Mouse (Mus musculus) kidney, postnatal 25 days (tissue): ENCODE measurements around the gene Rap1gap.

Experiments
- DNase-seq, 2 experiments: peaks; one replicate each; pipeline ENCODE4 v3.0.0; 2021; ENCODE audit warnings: mixed read lengths in 2 of 2

Rap1gap gene

DNA sequence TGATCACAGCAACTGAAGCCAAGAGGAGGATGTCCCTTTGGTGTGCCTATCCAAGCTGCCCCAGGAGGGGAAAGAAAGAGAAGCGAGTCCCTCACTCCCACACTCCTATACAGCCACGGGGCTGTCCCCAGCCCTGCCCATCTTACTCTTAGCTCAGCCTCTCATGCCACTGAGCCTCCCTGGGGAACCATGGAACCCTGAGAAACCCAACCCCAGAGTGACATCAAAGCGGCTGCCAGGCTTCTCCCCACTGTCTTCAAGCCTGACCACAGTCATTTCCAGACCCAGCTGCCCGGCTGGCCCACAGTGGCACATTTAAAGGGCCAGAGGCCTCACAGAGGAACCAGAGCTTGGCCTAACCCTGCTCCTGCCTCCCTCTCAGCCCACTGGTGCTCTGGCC is 84.2 kb downstream of the Rap1gap start:
- DNase-seq, result no peak

DNA sequence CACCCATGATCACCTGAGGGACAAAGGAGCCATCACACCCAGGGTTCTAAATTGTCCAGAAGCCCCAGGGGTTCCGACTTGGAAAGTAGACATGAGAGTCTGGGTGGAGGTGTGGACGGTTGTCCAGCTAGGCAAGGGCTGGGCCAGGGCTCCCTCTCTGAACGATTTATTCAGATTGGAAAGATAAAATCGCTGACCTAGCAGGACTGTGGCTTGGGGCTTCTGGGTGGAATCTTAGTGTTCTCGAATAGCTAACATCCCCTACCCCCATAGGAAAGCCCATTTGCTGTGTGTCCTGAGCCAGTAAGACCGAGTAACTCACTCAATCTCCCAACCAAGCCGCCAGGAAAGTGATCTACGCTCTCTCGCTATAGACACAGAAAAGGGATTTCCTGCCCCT is 85.2 kb downstream of the Rap1gap start:
- DNase-seq, result no peak

DNA sequence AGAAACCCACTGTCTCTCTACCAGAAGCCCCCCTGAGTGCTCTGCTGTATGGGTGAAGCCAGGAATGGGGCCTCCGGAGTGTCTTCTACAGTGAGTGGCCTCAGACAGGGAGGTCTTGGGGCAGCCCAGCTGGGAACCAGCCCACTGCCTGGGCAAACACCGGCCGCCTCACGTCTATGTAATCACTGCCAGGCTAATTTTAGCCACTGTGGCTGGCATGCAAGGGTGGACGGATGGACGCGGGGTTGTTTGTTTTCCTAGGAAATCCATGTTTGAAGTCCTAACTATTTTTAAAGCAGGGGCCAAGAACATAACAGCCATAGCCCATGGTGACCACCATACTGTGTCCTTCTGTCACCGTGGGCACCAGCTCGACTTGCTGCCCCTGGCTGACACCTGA is 85.6 kb downstream of the Rap1gap start:
- DNase-seq, result no peak

DNA sequence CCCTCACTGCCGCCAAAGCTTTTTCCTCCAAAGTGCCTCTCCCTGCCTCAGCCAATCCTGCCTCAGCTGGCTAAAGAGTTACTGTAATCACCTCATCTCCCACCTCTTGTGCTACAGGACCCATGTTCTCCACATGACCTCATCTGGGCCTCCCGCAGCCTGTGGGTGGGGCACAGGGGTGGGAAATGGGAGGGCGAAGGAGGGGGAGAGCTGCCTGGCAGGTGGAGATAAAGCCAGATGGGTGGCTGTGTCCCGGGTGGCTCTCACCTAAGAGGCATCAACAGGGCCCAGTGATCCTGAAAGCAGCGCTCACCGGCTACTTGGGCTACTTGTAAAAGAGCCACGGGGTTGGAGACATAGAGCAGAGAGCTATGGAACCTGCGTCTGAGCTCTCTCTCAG is 86.8 kb downstream of the Rap1gap start:
- no peak for DNase-seq

DNA sequence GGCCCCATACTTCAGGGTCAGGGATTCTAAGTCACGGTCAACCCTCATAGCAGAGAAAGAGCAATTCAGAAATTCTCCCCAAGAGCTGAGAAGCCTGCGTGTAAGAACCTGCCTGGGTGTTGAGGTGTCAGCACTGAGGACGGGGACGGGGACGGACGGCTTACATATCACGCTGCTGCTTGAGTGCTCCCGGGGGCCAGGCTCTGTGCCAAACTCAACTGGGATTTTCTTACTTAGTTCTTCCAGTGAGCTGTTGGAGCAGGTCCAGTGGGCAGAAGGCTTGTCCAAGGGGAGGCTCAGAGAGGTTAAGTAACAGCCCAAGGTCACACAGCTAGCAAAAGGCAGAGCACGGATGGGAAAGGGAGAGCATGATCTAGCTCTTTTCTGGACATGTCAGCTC is 87.2 kb downstream of the Rap1gap start:
- peak; percentile 86 to 89 for DNase-seq

DNA sequence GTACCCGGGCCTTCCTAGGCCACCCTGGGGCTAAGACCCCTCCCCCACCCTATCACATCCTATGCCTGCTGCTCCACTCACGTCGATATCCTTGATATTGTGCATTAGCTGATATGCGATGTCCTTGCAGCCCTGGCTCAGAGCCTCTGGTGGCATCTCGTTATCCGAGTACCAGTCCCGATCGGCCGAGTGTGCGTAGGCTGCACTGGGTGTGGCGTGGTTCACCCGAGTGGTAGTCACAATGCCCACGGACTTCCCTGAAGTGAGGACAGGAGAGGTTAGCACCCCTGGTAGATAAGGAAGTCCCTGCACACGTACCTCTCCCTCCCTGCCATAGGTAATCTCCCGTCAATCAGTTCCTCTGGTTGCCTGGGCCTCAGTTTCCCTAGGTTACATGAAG is 87.9 kb downstream of the Rap1gap start:
- no peak for DNase-seq

DNA sequence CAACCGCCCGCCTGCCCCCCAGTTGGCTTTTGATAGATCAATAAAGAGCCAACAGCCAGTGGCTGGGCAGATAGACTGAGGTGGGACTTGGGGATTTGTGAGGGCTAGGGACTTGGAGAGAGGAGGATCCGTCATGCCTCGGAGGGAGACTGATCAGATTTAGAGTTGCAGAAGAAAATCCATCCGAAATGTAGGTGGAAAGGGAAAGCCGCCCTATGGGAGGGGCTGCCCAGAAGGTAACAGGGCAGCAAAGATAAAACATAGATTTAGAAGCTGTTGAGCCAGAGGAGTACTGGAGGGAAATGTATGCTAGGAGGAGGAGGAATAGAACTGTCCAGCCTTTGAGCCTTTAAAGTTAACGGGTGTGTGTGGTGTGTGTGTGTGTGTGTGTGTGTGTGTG is 88.7 kb downstream of the Rap1gap start:
- DNase-seq, result no peak

DNA sequence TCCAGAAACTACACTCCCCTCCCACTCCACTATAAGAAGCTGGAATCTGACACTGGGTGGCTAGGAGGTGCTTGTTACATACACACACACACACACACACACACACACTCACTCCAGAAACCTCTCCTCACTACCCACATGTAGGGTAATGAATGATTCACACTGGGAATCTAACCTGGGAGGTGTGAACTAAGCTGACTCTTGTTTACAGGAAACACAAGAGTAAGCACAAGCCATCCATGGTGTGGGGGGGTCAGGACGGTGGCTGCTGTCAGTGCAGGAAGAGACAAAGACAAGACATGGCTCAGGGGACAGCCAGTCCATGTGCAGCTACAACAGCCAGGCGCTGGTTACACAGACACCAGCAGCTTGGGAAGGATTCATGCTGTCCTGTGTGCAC is 89.9 kb downstream of the Rap1gap start:
- DNase-seq, result peak; percentile 49 to 78

DNA sequence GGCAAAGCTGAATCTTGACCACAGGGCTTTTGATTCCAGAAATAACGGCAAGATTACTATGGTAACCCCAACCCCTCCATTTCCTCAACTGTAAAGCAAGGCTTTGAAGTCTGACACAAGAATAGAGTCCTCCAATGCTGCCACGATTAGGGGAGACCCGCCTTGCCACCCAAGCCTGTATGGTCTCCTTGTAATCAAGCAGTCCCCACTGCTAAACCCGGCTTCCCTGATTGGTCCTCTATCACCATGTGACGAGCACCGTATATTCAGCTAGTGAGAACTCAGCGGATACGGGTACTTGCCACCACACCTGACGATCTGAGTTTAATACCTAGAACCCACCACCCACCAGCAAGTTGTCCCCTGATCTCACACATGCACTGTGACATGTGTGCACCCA is 98.4 kb downstream of the Rap1gap start:
- no peak for DNase-seq

DNA sequence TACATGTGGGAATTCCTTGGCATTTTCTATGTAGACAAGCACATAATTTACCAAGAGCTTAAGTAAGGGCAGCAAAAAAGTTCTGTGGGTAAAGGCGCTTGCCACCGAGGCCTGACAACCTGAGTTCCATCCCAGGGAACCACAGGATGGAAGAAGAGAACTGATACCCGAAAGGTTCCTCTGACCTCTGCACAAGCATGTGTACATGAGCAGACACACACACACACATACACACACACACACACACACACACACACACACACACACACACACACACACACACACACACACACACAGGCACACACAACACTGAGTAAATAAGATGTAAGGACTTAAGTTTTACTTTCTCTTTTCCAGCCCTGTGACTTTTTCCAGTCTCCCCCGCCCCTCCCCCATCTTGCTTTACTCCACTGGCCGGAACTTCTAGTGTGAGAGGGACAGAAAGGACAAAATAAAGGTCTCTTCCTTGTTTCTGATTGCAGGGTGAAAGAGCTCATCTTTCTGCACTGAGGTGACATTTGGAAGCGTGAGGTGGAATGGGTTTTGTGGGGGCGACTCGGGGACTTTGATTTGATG is 99.5 kb downstream of the Rap1gap start:
- DNase-seq, result peak; percentile 68 to 72

DNA sequence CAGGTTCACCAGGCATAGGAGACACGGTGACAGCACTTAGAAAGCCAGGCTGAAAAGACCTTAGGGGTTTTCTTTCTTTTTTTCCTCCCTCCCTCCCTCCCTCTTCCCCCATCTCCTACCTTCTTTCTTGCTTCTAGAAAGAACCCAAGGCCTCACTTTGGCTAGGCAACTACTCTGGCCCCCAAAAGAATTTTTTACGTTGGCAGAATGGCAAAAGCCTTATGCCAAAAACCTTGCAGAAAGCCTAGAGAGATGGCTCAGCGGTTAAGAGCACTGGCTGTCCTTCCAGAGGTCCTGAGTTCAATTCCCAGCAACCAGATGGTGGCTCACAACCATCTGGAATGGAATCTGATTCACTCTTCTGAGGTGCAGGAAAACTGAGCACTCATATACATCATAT is 100.1 kb downstream of the Rap1gap start:
- no peak for DNase-seq

DNA sequence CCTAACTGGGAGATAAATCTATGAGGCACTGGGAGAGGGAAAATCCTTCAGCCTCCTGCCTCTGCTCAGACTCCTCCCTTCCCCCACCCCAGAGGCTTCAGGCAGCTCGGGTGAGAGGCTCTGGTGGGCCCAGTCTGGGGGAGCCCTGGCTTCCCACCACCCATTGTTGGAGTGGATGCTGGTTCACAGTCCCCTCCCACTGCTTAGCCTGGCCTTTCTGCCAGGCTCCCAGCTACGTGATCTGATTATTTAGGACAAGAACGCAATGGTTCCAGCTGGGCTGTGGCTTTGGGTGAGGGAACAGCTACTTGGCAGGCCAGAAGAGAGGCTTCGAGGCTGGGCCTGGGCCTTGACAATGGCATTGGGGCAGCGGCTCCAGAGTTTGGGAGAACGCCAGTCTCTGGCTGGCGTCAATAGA is 101.0 kb downstream of the Rap1gap start:
- DNase-seq, result no peak

DNA sequence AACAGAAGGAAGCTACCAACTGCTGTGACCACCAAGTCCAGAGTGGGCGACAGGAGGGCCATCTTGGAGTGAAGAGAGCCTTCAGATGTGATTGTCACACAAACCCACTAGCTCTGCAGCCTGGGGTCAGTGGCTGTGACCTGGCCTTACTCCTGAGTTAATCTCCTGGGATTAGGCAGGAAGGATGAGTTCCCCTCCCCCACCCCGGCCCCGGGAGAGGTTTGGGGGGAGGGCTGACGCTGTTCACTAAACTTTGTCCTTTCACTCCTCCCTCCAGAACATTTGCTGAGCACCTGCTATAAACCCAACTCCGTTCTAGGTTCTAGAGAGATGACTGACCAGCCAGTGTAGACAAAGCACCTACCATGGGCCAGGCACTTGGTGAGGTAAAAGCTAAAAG is 101.8 kb downstream of the Rap1gap start:
- peak; percentile 68 to 86 for DNase-seq

DNA sequence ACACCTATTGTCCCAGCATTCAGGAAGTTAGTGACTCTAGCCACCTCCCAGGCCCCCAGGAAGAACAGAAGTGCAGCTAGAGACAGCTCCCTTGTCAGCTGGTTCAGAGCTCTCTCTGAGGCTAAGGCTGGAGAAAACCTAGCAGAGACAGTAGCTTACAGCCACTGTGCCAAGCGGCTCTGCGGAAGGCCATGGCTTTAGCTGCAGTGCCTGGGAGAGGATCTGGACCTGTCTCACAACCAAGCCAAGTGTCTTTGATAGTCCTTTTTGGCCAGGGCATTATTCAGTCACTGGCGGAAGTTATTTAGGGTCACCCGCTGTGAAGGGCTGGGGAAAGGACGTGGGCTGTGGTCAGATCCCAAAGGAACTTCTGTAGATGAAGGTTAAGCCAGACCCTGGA is 103.9 kb downstream of the Rap1gap start:
- no peak for DNase-seq

DNA sequence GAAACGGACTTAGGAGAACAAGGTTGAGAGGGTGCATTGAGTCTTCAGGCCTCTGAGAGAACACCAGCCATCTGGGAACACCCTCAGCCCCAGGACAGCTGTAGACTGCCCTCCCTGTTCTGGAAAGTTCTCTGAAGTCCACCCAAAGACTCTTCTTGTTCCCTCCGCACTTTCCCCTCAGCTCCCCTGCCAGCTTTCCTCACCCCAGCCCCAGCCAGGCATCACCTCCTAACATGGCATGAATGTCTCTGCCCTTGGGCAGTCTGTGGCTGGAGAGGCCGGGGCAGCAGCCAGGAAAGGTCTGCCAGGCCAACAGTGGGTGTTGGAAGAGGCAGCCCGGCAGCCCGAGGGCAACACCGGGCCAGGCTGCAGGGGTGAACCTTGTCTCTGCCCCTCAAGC is 104.3 kb downstream of the Rap1gap start:
- peak; percentile 38 to 83 for DNase-seq

DNA sequence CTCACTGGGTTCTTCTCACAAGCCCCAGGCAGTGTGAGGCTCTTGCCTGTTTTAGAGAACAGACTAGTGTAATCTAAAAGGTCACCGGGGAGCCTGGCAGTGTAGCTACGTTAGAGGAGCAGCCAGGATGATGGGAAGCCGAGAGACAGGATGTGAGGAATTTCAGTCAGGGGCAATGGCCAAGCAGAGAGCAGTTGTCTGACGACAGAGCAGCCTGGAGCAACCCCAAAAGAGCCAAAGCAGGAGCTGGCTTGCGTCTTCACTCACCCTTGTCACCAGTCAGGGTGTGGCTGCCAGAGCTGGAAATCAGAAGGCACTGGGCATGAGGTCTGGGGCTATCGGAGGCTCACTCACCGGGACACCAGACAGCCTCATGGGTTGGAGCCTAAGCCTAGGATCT is 105.1 kb downstream of the Rap1gap start:
- DNase-seq, result no peak

DNA sequence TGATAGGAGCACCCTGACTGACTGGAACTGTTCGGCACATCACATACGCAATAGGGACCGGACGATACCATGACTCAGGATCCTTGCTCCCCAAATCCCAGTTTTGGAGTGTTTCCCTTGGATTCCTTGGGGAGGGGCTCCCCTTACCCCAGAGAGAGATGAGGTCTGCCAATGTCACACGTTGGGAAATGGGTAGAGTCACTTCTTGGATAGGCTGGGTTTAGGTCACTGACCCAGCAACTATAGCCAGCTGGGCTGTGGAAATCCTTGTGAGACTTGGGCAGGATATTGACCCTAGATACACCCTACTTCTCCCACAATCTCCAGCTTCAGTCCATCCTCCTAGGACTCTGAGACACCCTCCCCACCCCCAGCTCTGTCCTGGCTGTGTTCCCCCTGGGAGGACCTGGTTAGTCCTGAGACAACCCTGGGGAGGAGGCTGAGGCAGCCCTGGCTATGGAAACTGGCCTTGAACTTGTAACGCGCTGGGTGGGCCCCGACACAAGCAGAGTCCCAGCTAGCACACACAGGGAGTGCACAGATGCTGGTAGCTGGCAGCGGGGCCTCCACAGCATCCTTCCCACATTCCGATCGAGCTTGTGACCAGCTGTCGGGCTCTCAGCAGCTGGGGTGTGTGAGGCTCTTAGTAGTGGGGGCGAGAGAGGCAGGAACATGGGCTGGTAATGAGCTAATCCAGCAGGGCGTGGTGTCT is 106.5 kb downstream of the Rap1gap start:
- DNase-seq, result no peak

DNA sequence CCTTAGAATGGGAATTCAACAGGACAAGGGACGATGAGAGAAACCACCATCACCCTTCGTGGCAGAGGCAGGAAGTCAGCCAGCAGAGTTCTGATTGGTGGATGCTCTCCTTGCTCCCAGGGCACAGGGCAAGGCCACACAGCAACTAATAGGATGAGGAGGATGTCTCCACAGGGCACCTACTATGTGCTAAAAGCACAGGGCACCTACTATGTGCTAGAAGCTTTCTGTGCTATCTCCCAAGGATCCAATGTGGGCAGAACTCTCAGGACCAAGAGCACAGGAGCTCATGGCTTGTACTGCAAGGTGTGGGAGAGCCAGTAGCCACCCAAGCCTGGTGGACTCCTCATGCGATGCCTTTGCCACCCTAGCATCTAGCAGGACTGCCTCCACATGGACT is 107.2 kb downstream of the Rap1gap start:
- no peak for DNase-seq

DNA sequence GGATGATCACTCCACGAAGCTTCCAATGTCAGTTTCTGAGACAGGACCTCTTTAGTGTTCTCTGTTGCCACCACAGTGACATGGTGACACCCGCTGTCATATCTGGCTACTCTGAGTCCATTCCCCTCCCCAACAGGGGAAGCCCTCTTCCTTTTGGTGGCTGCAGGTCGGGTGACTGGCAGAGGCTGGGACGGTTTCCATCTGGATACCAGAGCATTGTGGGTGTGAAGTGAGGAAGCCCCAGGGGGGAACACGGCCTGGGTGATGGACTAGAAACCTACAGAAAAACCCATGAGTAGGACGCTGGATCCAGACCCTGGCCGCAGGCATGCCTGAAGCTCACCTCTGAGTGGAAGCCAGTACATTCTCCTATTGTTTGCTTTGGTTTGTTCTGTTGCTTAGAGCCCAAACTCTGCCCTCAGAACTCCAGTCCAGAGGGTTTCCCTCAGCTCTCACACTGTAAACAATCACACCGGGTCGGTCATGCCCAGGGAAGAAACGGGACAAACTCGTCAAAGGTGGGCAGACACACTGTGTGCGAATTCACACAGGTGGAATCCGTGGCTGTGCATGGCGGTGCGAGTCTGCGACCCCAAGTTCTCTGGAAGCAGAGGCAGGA is 108.0 kb downstream of the Rap1gap start:
- DNase-seq, result no peak

DNA sequence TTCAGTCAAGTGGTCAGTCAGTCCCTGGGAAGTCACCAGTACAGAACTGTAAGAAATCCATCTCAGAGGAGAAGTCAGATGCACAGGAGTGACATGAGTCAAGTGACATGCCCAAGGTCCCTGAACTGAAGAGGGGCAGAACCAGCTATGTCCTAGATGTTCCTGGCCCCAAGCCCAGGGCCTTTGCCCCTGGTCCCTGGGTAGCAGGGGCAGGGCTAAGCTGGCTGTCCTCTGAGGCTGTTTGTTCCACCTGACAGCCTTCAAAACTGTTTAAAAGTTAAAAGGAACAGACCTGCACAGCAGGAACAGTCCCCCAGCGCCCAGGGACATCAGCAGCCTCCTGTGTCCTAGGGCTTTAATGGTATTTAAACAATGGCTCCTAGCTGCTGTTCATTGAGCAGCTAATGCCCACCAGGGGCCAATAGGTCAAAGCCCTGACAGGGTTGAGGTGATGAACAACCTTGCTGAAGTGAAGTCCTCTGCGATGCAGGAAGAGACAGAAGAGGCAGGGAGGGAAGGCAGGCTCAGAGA is 108.9 kb downstream of the Rap1gap start:
- peak; percentile 85 to 94 for DNase-seq

DNA sequence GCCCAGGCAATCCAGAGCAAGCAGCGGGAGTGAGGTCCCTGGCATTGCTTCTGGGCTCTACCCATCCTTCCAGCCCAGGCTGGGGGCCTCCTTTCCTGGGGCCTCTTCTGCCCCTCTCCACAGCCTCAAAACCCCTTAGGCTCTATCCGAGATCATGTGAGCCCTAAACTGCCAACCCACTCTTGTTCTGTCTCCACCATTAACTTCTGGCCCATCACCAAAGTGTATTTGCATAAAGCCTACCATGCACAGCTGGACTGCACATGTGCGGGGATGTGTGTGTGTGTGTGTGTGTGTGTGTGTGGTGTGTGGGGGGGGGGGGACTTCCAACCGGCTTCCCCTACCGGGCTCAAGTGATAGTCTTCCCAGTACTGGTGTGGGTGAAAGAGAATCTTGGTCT is 109.5 kb downstream of the Rap1gap start:
- DNase-seq, result no peak

DNA sequence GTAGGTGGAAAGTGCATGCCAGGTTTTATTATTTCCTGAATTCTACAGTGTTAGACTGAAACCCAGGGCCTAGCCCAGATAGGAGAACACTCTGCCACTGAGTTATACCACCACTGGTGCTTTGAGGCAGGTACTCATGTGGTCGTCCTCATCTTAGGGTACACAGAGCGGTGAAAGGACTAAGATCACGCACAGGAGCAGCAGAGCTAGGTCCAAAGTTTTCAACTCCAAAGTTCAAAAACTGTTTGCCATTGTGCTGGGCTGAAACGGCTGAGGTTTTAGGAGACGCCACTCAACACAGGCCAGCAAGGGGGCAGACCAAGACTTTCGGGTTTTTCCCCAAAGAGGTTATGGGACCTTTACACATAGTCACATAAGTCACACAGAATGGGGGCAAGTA is 110.0 kb downstream of the Rap1gap start:
- DNase-seq, result peak; percentile 40 to 75

DNA sequence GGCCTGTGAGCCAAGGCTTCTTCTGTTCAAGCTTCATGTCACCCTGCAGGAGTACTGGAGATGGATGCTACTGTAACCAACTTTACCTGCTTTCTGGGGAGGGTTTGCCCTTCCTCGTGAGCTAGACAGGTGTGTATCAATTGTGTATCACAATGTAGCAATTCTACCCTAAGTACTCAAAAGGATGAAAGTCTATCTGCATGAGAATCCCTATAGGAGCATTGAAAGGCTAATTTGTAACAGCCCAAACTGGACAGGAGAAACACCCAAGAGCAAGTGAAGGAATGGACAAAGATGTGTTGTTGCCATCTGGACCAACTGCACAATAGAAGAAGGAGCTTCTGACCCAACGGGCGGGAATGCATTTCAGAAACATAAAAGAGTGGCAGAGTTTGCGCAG is 113.3 kb downstream of the Rap1gap start:
- no peak for DNase-seq
